Mouse (Mus musculus): ENCODE results near the gene Recql5.

- no peak for TF ChIP-seq POLR2A (IDR thresholded peaks at IDR 0.05; ENCODE audit: insufficient read depth, low read depth, low read length)
- TF ChIP-seq CTCF (IDR thresholded peaks at IDR 0.05; ENCODE audit: insufficient read depth, low read depth, low read length): no peak
Measured at GRCm38 (mm10) chr11:115950719-115951118, 17.4 kb upstream of the Recql5 start.

Data from olfactory bulb, adult 2 months (tissue).